Mouse (Mus musculus) brain, embryonic 14.5 days (tissue): ENCODE measurements around the gene Tmem114.

Source experiments
- CTCF ChIP-seq: fragments of 200-500 bp; IDR thresholded peaks from 2 replicates; pipeline ENCODE4 v1.5.1; 2012; ENCODE audit warnings: inconsistent platforms, mild to moderate bottlenecking, moderate library complexity, borderline replicate concordance; ENCODE audit not compliant: insufficient read depth, insufficient read length; ENCODE audit errors: extremely low read depth
- POLR2A ChIP-seq: fragments of 200-500 bp; IDR thresholded peaks from 2 replicates; pipeline ENCODE4 v1.6.1; 2012; ENCODE audit warnings: mild to moderate bottlenecking, inconsistent platforms, borderline replicate concordance; ENCODE audit not compliant: poor library complexity, insufficient read depth, insufficient read length, severe bottlenecking; ENCODE audit errors: extremely low read depth

DNA sequence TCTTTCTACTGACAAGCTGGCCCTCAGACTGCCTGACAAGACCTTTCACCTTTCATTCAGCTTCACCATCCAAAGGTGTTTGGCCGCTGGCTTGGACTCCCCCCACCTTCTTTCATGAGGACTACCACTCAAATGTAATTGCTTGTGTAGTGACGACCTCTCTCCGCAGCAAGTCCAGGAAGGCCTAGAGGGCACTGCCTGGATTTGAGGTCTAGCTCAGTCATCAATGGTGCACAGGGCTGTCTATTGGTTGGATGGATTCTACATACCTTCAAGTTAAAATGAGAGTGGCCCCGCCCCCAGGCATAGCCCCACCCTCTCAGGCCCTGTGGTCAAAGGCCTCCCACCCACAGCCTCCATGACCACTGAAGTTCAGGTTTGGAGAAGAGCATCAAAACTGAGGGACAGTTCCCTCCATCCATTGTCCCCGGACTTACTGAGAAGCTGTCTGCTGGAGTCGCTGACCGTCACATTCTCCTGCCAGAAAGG lies 1.3 kb downstream of the Tmem114 start:
- no peak for TF ChIP-seq CTCF
- no peak for TF ChIP-seq POLR2A
